Mouse (Mus musculus) brain, embryonic 14.5 days (tissue): ENCODE measurements at regions not wholly inside any gene's neighbourhood (a gene's known extent, or its start where the extent isn't known, plus 50 kb on each side); places are given as distances from the start of the nearest gene placed in this dataset.

Experiments used
- DNase-seq: peaks from one replicate; pipeline ENCODE4 v3.0.0-alpha.2; 2011; ENCODE audit warnings: low read depth
- CTCF ChIP-seq: fragments of 200-500 bp; IDR thresholded peaks from 2 replicates; pipeline ENCODE4 v1.5.1; 2012; ENCODE audit warnings: inconsistent platforms, mild to moderate bottlenecking, moderate library complexity, borderline replicate concordance; ENCODE audit not compliant: insufficient read depth, insufficient read length; ENCODE audit errors: extremely low read depth
- POLR2A ChIP-seq: fragments of 200-500 bp; IDR thresholded peaks from 2 replicates; pipeline ENCODE4 v1.6.1; 2012; ENCODE audit warnings: mild to moderate bottlenecking, inconsistent platforms, borderline replicate concordance; ENCODE audit not compliant: poor library complexity, insufficient read depth, insufficient read length, severe bottlenecking; ENCODE audit errors: extremely low read depth

DNA sequence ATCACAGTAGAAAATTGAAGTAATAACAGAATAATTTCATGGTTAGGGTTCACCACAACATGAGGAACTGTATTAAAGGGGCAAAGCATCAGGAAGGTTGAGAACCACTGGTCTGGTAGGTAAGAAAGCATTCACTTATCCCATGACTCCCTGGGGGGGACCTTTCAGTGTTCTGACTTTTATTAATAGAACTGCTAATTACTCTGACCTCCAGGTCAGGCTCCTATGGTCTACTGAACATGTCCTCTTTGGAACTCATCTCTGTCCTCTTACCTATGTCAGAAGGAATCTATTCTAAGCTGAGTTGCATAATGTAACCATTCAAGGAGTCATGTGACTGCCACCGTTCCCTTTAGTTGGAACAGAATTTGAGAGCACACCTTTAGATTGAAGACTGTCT, 65.3 kb upstream of the Igfbp5 start:
- no peak for DNase-seq
- TF ChIP-seq CTCF (no peak), POLR2A (no peak)

DNA sequence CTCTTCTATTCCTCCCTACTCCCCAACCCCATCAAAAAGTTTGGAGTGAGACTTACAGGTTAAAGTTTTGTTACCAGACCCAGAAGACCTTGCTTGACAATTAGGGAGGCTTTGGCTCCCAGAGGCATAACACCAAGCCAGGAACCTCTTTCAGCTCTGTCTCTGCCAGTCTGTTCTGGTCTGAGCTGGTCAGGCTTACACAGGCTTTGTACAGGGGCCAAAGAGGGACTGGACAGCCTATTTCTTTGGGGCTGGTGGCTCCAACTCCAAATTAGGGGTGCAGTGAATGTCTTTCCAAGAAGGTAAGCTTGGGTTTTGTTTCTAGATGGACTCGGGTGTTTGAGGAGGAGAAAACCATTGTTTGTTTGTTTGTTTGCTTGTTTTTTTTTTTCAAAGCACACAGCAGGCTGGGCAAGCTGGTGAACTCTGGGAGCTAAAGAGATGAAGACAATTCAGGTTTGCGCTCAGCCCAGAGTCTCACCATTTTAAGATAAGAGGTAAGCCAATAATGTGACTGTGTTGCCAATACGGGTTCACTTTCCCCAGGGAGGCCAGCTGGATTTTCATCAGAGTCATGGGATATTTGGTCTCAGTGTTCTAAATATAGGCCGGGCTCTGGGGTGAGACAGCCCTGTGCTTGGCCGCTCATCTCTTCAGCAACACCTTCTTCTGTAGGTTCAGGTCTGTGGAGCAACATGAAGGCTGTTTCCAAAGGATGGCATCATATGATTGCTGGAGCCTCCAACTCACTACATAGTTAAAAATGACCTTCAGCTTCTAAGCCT, 62.2 kb upstream of the Igfbp5 start:
- DNase-seq, result no peak
- TF ChIP-seq CTCF, result no peak
- no peak for TF ChIP-seq POLR2A

DNA sequence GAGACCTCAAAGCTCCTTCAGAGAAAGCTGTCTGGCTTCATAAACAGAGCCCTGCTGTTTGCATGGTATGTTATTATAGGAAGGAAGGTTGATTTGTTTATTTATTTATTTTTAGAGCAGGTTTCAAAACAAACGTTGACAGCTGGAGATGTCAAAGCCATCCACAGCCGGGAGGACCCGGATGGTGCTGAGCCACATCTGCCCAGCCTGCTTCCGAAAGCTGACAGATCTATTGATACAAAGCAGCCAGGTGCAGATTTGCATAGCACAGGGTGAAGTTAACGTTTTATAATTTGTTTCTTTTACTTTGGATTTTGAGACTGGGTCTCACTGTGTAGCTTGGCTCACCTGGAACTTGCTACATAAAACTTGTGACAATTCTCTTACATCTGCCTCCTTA, 61.5 kb upstream of the Igfbp5 start:
- DNase-seq, result no peak
- no peak for TF ChIP-seq CTCF
- TF ChIP-seq POLR2A, result no peak

DNA sequence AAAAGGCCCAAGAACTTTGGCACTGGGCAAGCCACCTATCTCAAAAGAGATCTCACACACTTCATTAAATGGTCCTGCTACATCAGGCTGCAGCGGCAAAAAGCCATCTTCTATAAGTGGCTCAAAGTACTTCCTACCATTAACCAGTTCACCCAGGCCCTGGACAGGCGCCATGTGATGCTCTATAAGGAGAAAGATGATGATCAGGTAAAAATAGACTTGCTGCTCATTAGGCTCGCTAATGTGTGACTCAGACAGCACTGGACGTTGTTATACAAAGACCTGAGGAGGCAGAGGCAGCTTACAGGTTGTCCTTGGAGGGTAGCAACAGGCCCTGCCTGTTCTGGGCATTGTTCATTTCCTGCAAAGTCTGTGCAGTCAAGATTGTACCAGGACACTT, 60.4 kb upstream of the Igfbp5 start:
- DNase-seq, result no peak
- TF ChIP-seq POLR2A, result no peak
- no peak for TF ChIP-seq CTCF

DNA sequence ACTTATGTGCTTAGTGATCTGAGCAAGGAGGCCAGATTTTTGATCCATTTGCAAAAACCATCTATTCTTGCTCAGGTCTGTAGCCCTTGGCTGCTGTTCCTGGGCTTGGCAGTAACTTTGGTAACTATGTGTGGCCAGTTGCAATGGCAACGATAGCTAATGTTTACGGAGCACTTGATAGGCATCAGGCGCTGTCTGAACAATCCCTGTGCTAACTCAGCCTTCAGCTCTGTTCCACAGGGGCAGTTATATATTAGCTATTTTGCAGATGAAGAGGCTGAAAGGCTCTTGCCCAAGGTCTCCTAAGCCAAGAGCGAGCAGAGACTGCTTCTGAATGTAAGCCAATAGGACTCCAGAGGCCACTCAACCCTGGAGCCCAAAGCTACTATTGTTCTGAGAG, 55.1 kb upstream of the Igfbp5 start:
- TF ChIP-seq POLR2A, result no peak
- no peak for TF ChIP-seq CTCF
- no peak for DNase-seq
